Mouse (Mus musculus) erythroblast, embryonic 14.5 days (primary cell): ENCODE results near the gene Sh3gl1.

Experiments used
- GATA1 ChIP-seq: IDR thresholded peaks from 2 replicates; pipeline ENCODE4 v1.6.1; 2012; ENCODE audit warnings: low read length, inconsistent platforms, mixed read lengths
- TAL1 ChIP-seq: IDR thresholded peaks from 3 replicates; pipeline ENCODE4 v1.6.1; 2012; ENCODE audit warnings: low read length, inconsistent platforms, mixed read lengths

DNA sequence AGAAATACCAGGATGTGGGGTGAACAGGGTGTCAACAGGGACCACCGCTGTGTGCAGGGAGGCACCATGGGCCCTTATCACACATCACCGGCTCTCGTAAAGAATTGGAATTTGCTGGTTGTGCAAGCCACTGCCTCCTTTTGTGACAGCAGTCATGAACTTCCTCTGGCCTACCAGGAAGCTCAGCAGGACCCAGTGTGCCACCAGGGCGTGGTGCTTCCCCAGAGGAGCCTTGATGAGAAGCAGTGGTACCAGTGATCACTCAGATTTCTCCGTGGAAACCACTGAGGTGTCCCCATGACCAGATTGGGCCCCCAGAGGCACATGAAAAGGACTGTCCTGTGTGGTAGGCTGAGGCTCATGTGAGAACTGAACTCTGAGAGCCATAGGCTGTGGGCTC is 13.0 kb downstream of the Sh3gl1 start:
- TF ChIP-seq TAL1 (no peak), GATA1 (no peak)
